Mouse (Mus musculus) heart, postnatal 25 days (tissue): ENCODE data around the gene Ric1. TPM values are rescaled to one million over a fixed set of nuclear protein-coding genes. Genes with fewer than 3 reads are reported as not detected.
A peak's percentile ranks its signal among the peaks of the same experiment; 100 is the strongest.

Source experiments
- DNase-seq: peaks from one replicate; pipeline ENCODE4 v3.0.0; 2022; ENCODE audit warnings: low spot score
- intact Hi-C: fragments of 180-260 bp; cut with DNase I; formaldehyde crosslinking; loops from one replicate; pipeline ENCODE4 v1.15.1; 2025
- total RNA-seq, 2 experiments: library from RNA; stranded (reverse); gene quantifications; 2 replicates each; pipeline ENCODE4 v1.2.3; 2021

Ric1 gene
- total RNA-seq, result 10 to 100 TPM; 20.0 to 23.8 TPM

- DNase-seq, result peak; percentile 83
- intact Hi-C loops, result loop anchor here (2.0 to 10.0 kb wide), 2 partner anchors 41 to 283 kb away; partner anchors contain the start of gene 9930021J03Rik
Measured at GRCm38 (mm10) chr19:29521637-29522435, at the start of gene Ric1. Gene Ric1, plus strand, starts transcription at chr19:29522282.

GRCm38 (mm10) chr19:29472424-29472823 is 49.7 kb upstream of the Ric1 start:
- intact Hi-C loops, result no loop called here
- DNase-seq, result no peak

- no peak for DNase-seq
- intact Hi-C loops, result no loop called here
Measured at GRCm38 (mm10) chr19:29472946-29473345, 49.1 kb upstream of the Ric1 start.

- intact Hi-C loops, result no loop called here
- DNase-seq, result no peak
Measured at GRCm38 (mm10) chr19:29474803-29475202, 47.3 kb upstream of the Ric1 start.

GRCm38 (mm10) chr19:29475210-29475620 is 46.9 kb upstream of the Ric1 start:
- intact Hi-C loops, result no loop called here
- no peak for DNase-seq

GRCm38 (mm10) chr19:29478598-29478997 is 43.5 kb upstream of the Ric1 start:
- no peak for DNase-seq
- intact Hi-C loops, result no loop called here

- DNase-seq, result no peak
- intact Hi-C loops, result loop anchor here (5.0 kb wide), 1 partner anchor 64 kb away; no protein-coding TSS in a partner anchor
Measured at GRCm38 (mm10) chr19:29481578-29481977, 40.5 kb upstream of the Ric1 start.

- DNase-seq, result no peak
- intact Hi-C loops, result loop anchor here (5.0 kb wide), 1 partner anchor 65 kb away; no protein-coding TSS in a partner anchor
Measured at GRCm38 (mm10) chr19:29482148-29482547, 39.9 kb upstream of the Ric1 start.

GRCm38 (mm10) chr19:29482637-29483036 is 39.4 kb upstream of the Ric1 start:
- intact Hi-C loops, result loop anchor here (5.0 kb wide), 1 partner anchor 65 kb away; no protein-coding TSS in a partner anchor
- DNase-seq, result no peak

- DNase-seq, result no peak
- intact Hi-C loops, result loop anchor here (5.0 kb wide), 1 partner anchor 66 kb away; no protein-coding TSS in a partner anchor
Measured at GRCm38 (mm10) chr19:29483386-29483785, 38.7 kb upstream of the Ric1 start.

- intact Hi-C loops, result loop anchor here (5.0 kb wide), 1 partner anchor 67 kb away; no protein-coding TSS in a partner anchor
- DNase-seq, result no peak
Measured at GRCm38 (mm10) chr19:29484537-29484936, 37.5 kb upstream of the Ric1 start.

- intact Hi-C loops, result no loop called here
- DNase-seq, result no peak
Measured at GRCm38 (mm10) chr19:29485257-29485948, 36.7 kb upstream of the Ric1 start.

- no peak for DNase-seq
- intact Hi-C loops, result no loop called here
Measured at GRCm38 (mm10) chr19:29486545-29487206, 35.4 kb upstream of the Ric1 start.

GRCm38 (mm10) chr19:29487326-29488072 is 34.6 kb upstream of the Ric1 start:
- DNase-seq, result no peak
- intact Hi-C loops, result no loop called here

- DNase-seq, result no peak
- intact Hi-C loops, result no loop called here
Measured at GRCm38 (mm10) chr19:29488073-29488390, 34.0 kb upstream of the Ric1 start.

GRCm38 (mm10) chr19:29488420-29488819 is 33.7 kb upstream of the Ric1 start:
- intact Hi-C loops, result no loop called here
- no peak for DNase-seq

GRCm38 (mm10) chr19:29489785-29490284 is 32.2 kb upstream of the Ric1 start:
- intact Hi-C loops, result loop anchor here (10.0 kb wide), 1 partner anchor 715 kb away; no protein-coding TSS in a partner anchor
- no peak for DNase-seq

GRCm38 (mm10) chr19:29491467-29491866 is 30.6 kb upstream of the Ric1 start:
- intact Hi-C loops, result loop anchor here (10.0 kb wide), 1 partner anchor 717 kb away; no protein-coding TSS in a partner anchor
- DNase-seq, result no peak

- intact Hi-C loops, result loop anchor here (10.0 kb wide), 1 partner anchor 720 kb away; no protein-coding TSS in a partner anchor
- no peak for DNase-seq
Measured at GRCm38 (mm10) chr19:29494454-29494853, 27.6 kb upstream of the Ric1 start.
